Mouse (Mus musculus) T-cell, adult 2 months (primary cell): ENCODE measurements around the gene Oprm1.
A peak's percentile ranks its signal among the peaks of the same experiment; 100 is the strongest.
"Not testable (repeated sequence)": the region's sequence is repeated elsewhere in the genome, so short reads cannot be mapped to it uniquely, and the experiment has no call there.

Source experiments
- DNase-seq: peaks from one replicate; pipeline ENCODE4 v3.0.0; 2022; ENCODE audit warnings: low spot score

Oprm1 gene

DNA sequence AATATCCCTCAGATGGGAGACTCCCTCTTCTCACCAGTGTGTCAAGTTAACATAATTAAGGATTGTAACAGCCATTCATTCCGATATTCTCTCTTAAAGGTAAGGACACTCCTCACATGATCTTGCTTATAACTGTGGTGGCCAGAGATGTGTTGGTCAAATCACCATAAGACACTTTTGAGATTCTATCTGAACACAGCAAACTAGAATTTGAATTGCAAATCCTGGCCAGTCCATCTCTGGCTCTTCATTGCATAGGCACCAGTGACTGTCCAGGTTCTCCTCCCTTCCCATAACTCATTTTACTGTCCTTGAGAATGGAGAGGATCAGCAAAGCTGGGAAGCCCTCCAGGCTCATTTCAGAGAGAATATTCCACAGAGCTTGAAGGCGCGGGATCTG lies at the start of gene Oprm1:
Gene Oprm1 (plus strand): TSS at position 301 of the 400 bp plus-strand sequence.
- no peak for DNase-seq

- DNase-seq = no peak
Observed at GRCm38 (mm10) chr10:6717181-6717948, 40.9 kb upstream of the Oprm1 start.

- DNase-seq = no peak
Observed at GRCm38 (mm10) chr10:6723765-6724164, 34.5 kb upstream of the Oprm1 start.

DNA sequence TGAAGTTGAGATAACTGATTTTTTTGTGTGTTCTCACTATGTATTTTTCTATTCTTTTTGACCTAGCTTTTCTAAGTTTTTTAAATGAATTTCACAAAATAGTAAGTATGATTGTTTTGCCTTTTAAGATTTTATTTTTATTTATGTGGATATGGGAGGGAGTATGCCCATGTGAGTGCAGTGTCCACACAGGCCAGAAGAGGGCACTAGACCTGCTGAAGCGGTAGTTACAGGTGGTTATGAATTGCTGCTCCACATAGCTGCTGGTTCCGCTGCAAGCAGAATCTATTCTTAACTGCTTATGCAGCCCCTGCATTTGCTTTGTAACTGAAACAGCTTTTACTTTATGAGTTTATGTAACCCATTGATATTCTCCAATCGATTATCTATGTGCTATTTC lies 29.8 kb upstream of the Oprm1 start:
- no peak for DNase-seq

GRCm38 (mm10) chr10:6753375-6753774 lies 4.9 kb upstream of the Oprm1 start:
- no peak for DNase-seq

DNA sequence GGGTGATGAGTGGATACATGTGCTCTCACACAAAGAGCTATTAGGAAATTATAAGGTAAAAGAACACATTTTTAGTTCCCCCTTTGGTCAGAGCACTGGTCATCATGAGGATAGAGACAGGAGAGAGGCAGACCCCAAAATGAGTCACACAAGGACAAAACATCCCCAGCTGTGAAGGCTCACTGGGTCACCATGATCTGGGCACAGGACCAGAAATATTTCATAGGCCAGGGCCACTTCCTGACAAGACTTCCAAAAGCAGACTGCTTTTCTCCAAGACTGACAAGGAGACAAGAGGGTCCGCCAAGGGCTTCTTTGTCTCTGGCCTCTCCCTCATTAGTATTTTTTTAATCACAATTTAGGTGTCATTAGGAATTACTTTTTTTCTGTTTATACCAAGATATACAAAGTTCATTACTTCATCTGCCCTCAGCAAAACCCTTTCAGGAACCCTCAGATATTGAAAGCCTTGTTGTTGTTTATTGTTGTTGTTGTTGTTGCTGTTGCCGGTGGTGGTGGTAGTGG lies 3.0 kb downstream of the Oprm1 start, which contains the start of gene Gm10945:
Gene Gm10945 (minus strand): TSS at position 475 of the 525 bp plus-strand sequence.
- no peak for DNase-seq

DNA sequence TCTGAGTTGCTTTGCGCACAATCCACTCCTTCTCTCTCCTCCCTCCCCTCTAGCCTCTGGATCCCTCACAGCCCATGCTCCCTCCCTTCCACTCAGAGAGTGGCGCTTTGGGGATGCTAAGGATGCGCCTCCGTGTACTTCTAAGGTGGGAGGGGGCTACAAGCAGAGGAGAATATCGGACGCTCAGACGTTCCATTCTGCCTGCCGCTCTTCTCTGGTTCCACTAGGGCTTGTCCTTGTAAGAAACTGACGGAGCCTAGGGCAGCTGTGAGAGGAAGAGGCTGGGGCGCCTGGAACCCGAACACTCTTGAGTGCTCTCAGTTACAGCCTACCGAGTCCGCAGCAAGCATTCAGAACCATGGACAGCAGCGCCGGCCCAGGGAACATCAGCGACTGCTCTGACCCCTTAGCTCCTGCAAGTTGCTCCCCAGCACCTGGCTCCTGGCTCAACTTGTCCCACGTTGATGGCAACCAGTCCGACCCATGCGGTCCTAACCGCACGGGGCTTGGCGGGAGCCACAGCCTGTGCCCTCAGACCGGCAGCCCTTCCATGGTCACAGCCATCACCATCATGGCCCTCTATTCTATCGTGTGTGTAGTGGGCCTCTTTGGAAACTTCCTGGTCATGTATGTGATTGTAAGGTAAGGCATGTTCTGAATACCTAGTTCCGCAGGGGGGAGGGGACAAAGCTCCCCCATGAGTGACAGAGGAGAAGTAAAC lies 30.4 kb downstream of the Oprm1 start:
- no peak for DNase-seq

- DNase-seq = no peak
Observed at GRCm38 (mm10) chr10:6790226-6790625, 31.9 kb downstream of the Oprm1 start.

DNA sequence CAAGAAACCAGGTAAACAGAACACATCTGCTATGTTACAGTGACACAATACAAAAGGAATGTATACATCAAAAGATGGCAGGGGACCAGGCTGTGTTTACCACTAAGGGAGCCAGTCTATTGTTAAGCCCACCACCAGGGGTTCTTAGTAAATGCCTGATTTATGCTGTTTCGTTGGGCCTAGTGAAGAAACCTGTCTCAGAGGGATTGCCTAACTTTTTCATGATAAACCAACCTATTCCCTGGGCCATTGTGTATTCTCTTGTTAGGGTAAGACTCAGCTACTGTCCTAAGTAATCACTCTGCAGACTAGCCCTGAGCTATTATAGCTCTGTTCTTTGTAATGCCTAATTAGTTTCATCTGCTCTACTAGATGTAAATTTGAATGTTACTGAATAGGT lies 62.3 kb downstream of the Oprm1 start:
- DNase-seq = no peak

DNA sequence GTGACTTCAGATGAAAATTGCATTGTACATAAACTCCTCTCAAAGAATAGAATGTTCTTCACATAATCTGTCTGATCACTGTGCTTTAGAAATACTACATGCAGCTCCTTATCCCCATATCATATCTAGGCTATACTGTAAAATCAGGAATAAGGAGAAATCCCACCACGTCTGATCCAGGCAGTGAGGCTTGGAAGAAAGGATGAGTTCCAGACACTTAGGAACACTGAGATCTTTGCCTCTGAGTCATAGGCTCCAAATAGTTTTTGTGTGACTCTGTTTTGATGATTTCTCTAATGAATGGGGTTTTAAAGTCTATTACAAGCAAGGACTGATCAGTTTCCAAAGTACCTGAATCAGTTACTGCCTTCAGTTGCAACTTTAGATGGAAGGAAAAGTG lies 83.9 kb downstream of the Oprm1 start:
- no peak for DNase-seq

DNA sequence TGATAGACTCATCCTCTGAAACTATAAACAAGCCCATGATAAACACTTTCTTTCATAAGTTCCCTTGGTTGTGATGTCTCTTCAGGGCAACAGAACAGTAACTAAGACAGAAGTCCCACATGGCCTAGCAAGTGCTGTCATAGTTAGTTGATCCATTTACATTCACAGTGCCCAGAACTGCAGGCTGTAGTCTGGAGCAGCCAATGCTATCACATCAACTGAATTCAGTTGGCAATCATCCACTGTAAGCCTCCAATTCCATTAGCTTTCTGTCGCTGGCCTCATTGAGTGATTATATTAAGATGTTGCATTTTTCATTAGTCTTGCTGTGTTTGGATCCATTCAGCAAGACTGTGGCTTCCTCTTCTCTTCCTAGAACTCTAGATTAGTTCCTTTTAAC lies 88.0 kb downstream of the Oprm1 start:
- no peak for DNase-seq

DNA sequence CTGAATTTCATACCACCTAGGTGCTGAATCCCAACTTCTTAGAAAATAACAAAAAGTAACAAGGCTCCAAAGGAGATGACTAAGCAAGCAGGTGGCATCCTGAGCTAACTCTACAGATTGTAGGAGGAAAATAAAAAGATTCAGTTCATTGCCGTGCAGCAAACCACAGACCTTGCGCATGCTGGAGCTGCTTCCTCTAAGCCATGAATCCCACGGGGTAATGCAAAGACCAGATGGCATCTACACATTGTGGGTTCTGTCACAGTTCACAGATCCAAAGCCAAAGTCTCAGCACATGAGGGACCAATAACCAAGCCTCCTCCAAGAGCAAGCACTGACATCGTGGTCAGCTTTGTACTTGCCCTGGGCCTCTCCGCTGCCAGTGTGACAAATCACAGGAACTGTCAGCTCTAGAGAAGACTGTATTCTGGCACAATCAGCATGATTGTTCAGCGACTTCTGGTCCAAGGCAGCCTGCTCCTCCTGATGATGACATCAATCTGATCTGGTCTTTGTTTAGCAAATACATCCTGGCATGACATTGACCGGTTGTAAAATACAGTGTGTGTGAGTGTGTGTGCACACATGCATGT lies 90.0 kb downstream of the Oprm1 start:
- no peak for DNase-seq

GRCm38 (mm10) chr10:6848834-6849233 lies 90.5 kb downstream of the Oprm1 start:
- no peak for DNase-seq

- DNase-seq = no peak
Observed at GRCm38 (mm10) chr10:6855812-6856211, 97.5 kb downstream of the Oprm1 start.

- no peak for DNase-seq
Observed at GRCm38 (mm10) chr10:6871418-6872072, 113.2 kb downstream of the Oprm1 start.

DNA sequence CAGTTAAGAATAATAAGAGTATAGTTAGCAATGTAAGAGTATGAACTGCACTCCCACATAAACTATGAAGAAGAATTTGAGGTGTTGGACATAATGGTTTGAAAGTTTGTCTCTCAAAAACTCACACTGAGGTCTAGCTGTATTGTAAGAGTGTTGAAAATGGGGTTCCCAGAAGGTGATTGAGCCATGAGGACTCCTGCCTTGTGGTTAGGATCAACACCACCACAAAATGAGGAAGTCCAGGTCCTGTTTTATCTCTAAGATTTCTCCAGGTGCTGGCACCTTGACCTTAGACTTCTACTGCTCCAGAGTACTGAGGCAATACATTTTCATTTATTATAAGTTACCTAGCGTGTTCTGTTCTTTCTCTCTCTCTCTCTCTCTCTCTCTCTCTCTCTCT lies 115.6 kb downstream of the Oprm1 start:
- no peak for DNase-seq

DNA sequence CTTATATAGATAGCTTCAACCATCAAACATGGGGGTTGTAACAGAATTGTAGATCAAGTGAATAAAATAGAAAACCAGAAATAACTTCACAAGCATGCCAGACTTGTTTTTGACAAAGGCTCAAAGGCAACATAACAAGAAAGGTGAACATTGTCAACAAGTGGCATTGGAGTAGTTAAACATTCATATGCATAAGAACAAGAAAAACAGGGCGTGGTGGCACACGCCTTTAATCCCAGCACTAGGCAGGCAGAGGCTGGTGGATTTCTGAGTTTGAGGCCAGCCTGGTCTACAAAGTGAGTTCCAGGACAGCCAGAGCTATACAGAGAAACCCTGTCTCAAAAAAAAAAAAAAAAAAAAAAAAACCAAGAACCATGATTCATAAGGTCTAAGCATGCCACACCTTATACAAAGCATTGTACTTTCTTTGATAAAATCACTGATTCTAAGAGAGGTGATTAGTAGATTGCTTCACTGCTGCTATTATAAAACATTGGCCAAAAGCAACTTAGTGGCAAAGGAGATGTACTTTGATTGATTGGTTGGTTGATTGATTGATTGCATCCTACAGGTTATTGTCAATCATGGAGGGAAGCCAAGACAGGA lies 120.1 kb downstream of the Oprm1 start:
- DNase-seq = no peak

- DNase-seq = not testable (repeated sequence)
Observed at GRCm38 (mm10) chr10:6882041-6882440, 123.7 kb downstream of the Oprm1 start.

DNA sequence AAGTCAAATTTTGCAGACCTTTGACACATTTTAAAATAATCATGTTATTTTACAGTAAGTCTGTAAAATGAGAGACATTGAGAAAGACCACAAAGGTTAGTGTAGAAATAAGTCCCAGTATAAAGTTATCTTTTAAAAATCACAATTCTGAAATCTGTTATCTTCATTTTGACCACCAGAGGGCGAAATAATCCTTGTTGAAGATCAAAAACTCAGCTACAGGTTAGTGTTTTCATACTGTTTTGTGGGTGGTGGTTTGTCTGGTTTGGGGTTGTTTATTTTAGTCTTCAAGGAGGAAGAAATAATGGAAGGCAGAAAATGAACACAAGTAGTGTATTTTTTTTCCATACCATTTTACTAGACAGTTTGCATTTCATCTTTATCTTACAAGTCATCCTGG lies 127.2 kb downstream of the Oprm1 start:
- peak; percentile 14 for DNase-seq

DNA sequence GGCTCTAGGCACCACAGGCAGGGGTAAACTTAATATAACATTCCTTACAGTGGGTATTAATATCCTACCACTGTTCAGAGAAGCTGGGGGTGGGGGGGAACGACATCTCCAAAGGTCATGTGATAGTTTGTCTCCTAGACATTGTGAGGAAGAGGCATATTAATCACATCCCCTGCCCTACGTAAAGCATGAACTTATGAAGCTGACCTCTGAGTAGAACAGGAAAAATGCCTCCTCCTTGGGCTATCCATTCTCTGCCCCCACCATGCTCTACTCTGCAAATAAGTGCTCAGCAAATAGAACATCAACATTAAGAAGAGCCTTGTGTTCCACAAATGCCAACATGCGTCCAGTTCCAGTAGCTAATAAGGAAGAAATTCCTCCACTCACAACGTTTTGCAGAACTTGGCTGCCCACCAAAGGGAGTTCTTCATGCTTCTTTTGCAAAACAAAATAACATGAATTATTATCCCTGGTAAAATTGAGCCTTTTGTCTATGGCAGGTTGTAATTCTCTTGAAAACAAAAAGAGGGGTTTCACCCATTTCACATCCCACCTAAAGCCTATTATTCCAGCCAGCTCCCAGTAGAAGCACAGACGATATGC lies 131.4 kb downstream of the Oprm1 start:
- no peak for DNase-seq

DNA sequence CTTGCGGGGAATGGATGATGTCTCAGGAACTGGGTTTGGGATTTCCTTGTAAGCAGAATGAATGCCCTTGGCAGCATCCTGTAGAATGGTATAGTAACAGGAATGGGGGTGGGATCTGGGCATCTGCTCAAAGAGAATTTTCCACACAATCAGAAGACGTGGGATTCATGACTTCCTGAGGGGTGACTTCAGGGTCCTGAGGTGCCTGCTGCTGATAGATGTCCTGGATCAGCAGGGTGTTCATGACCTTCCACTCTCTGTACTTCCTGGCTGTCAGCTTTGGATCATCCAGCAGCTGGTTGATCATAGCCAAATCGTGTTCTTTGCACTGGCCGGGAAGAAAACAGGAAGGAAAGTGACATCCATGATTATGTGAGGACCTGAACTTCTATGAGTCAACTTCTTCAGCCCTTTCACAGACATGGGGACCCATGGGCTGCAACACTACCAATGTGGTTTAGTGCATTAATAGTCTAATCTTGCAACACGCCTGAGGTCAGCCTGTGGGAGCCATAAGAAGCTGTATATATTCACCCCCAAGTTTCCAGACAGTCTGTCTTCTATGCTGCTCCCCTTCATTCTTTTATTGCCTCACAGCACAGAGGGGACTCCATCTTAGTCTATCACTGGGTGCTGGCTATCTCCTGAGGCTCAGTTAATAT lies 132.2 kb downstream of the Oprm1 start:
- DNase-seq = no peak
